Mouse (Mus musculus) urinary bladder, postnatal 36 days (tissue): Measurements from ENCODE around the gene Ldb2.

Experiments
- DNase-seq, 2 experiments: peaks; one replicate each; pipeline ENCODE4 v3.0.0; 2022; ENCODE audit warnings: low spot score in 2 of 2, mixed read lengths in 1 of 2

Ldb2 gene

GRCm38 (mm10) chr5:44645952-44646841 lies 153.3 kb downstream of the Ldb2 start:
- DNase-seq: no peak

- no peak for DNase-seq
These were observed 156.4 kb downstream of the Ldb2 start for GRCm38 (mm10) chr5:44643079-44643478.

DNA sequence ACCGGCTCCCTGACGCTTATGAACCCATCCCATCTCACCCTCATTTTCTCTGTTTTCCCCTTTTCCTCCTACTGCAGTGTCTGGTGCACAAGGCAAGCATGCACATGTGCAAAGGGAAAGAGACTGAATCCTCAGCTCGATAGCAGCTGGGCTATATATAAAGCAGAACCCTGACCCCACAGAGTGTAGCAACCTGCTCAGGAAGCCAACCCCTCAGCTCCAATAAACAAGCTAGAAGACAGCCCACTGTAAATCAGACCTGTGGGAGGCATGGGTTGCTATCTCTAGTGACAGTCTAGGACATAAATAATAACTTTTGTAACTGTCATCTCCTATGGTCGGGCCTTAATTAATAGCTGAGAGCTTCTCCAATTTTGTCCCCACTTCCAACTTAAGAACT lies 158.4 kb downstream of the Ldb2 start:
- DNase-seq: no peak

GRCm38 (mm10) chr5:44635546-44635945 lies 163.9 kb downstream of the Ldb2 start:
- DNase-seq: no peak

DNA sequence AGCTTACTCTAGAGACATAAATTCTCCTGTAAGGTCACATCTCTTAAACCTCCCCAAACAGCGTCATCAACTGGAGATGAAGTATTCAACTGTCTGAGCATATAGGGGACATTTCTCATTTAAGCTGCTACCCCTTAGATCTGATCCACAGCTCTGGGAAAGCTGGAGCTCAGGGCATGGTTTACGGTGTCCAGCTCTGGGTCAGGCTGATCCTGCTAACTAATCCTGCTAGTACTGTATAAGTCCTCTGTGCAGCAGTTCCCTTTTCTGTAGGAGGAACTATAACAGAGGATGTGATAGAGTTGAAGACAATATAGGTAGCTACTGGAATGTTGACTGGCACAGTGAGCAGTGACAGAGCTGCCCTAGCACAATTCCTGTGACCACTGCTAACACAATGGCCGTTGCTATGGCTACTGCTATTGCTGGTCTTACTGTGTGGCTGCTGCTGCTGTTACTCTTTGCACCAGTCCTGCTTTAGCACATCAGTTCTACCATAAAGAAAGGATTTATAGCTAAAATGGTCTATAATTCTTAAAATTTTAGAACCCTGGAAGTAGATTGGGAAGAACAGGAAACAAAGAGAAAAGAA lies 170.3 kb downstream of the Ldb2 start:
- no peak for DNase-seq

GRCm38 (mm10) chr5:44627487-44627886 lies 172.0 kb downstream of the Ldb2 start:
- DNase-seq: no peak

- DNase-seq: no peak
These were observed 172.6 kb downstream of the Ldb2 start for GRCm38 (mm10) chr5:44626885-44627284.

DNA sequence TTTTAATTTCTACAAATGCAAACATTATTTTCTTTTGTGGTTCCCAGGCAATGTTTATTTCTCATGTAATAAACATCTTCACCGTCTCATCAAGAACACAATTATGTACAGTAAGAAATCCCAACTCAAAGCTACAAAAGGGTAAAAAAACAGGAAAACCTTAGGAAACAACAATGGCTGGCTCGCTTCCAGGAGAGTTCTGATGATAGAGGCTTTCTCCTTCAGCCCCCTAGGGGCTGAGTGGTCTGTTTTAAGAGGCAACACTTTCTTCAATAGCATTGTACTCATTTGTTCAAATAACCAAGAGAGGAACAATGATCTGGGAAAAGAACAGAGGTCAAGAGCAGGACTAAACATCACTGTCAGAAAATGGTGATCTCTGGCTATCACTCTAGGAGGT lies 173.4 kb downstream of the Ldb2 start:
- DNase-seq: no peak

DNA sequence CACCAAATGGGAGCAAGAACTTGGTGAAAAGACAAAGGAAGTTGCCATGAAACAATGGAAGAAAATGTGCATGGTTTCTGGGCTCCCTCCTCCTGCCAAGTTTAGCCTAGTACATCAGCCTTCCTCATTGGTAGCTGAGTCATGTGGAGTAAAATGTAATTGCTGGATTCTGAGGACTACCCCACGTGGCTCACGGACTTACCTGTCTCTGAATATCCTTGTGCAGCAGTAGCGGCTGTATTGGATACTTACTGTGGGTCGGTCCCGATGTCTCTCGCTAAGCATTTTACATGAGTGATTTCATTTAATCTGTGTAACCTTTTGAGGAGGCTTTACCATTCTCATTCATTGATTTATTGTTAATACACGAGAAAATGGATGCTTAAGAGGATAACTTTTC lies 183.8 kb downstream of the Ldb2 start:
- no peak for DNase-seq

- DNase-seq: no peak
These were observed 190.6 kb downstream of the Ldb2 start for GRCm38 (mm10) chr5:44608901-44609300.

DNA sequence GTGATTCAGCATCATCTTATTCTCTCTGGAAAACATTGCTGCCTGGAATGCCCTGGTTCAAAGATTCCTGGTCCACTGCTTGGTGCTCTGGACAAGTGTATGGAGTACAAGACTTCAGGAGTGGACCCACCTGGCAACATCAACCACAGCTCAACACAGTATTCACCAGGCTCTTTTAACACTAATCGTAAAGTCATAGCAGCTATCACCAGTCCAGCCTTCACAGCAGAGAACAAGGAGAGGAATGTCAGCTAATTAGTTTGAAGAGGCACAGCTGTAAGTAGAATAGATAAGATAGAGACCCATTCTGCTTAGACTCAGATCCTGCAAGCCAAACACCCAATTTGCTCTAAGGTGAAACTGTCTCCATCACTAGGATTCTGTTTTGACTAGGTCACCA lies 198.1 kb downstream of the Ldb2 start:
- no peak for DNase-seq

GRCm38 (mm10) chr5:44593522-44594218 lies 205.8 kb downstream of the Ldb2 start:
- peak in 1 of 2 experiments; percentile 38 for DNase-seq

GRCm38 (mm10) chr5:44590750-44591149 lies 208.7 kb downstream of the Ldb2 start:
- DNase-seq: no peak

DNA sequence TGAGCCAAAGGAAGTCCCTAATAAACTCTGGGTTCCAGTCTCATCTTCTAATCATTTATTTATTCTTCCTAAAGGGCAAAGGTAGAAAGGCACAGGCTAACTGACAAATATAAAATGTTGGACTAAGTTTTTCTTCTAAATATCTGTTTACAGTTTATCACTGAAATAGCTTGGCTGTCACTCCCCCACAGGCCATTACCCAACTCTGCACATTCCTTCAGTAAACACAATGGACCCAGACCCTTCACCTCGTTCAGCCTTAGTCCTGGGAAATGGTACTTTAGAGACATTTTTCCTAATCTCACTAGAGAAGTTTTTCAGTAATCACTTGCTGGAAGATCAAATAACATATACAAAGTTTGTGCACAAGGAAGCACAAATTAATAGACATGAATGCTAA lies 210.2 kb downstream of the Ldb2 start:
- no peak for DNase-seq

GRCm38 (mm10) chr5:44586571-44586970 lies 212.9 kb downstream of the Ldb2 start:
- no peak for DNase-seq

GRCm38 (mm10) chr5:44579899-44580459 lies 219.5 kb downstream of the Ldb2 start:
- no peak for DNase-seq

DNA sequence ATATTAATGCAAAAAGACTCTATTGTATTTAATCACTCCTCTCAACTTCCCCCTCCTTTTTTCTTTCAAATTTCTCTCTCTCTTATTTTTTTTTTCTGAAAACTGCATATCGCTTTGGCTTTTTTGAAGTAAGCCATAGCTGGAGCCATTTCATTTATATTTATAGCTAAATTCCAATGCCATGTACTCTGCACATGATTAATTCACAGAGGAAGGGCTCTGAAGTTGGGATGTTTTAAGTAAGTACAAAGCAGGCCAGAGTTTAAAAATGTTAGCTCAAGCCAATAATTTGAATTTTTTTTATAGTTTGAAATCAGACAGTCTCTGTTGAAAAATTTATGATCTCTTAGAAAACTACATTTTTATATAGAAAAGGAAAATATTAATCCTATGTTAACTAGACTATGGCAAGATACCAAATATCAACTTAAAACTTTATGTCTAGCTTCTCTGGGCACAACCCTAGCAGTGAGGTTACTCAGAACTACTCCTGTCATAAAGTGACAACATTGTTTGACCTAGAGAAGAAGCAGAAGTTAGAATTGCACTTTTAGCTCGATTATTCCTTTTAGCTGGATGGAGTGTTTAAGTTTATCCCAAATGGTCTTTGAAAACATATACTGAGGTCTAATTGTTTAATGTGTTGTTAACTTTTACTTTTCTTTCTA lies 222.7 kb downstream of the Ldb2 start:
- DNase-seq: no peak

DNA sequence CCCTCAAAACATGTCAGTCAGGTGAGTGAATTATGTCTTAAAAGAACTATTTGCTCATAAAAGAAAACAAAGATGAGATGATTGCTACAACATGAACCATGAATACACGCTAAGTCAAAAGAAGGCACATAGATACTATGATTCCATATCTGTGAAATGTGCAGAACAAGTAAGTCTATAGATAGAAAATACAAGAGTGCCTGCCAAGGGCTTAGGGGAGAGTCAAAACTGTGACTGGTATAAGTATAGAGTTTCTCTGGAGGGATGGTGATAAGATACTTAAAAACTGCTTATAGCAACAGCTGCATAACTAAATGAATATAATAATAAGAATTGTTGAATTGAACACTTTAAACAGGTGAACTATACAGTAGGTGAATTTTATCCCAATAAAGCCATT lies 224.8 kb downstream of the Ldb2 start:
- DNase-seq: no peak

- DNase-seq: no peak
These were observed 245.6 kb downstream of the Ldb2 start for GRCm38 (mm10) chr5:44553765-44554352.

DNA sequence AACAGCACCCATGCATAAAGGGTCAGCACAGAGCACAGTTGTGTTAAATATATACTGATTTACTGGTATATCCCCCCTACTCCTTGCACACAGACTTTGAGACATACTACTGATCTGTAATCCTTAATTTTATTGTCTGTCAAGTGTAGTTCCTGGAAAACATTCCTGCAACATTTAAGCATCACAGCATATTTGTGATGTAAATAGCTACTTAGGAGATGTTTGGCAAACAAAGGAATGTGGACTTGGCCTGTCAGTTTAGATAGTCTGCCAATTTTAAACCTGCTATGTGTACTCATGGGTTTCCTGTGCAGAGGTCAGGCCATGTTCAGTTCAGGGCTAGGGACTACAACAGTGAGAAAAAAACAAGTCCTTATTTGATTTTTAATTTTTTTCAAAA lies 246.3 kb downstream of the Ldb2 start:
- DNase-seq: no peak

- no peak for DNase-seq
These were observed 247.4 kb downstream of the Ldb2 start for GRCm38 (mm10) chr5:44552121-44552520.
